Mouse (Mus musculus): ENCODE results near the gene Gm42372. TPM values are rescaled to one million over a fixed set of nuclear protein-coding genes. Genes with fewer than 3 reads are reported as not detected.

Gm42372 gene
- polyA plus RNA-seq, 1 experiment from 2014 or later = 4.3 TPM

DNA sequence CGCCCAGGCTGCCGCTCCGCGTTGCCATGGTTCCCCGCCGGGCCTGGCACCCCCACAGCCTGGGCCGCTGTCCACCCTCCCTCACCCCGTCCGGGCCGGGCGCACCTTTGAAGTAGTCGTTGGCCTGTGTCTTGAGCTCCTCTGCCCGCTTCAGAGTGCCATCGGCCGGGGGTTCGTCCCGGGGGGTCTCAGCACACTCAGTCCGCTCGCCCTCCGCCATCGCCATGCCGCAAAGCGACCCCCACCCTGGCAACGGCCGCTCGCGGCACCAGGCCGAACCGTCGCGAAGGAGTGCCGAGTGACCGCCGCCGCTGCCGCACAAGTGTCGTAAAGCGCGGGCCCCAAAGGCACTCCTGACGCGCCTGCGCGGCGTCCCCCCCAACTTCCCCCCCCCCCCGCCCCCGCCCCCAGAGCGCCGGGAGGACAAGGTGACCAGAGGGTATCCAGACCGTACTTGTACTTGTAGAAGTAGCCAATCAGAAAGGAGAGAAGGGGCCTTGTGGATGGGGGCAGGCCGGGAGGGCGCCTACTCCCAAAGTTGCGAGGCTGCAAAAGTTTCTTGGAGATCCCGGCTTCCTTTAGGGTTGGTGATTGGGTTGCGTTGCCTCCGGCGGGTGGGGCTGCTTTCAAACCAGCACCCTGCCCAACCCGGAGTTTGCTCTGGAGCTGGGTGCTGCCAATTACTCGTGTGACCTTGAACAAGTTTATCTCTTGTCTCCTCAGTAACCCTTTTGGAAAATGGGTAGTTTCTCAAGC is 44.9 kb downstream of the Gm42372 start, which contains the start of gene Ppp5c:
TSS of gene Ppp5c (minus strand) at position 337 of the 756 bp plus-strand sequence.
- H3K27me3 ChIP-seq = no peaks in the 10 kb centered on the region
- ATAC-seq (replicated peaks) = peak; percentile 90
- peak within 1 kb of the TSS; percentile 85 for H3K4me3 ChIP-seq
- H3K9ac ChIP-seq (replicated peaks) = peak within 1 kb of the TSS; percentile 88
- H3K4me1 ChIP-seq = peaks cover 28% of the 10 kb centered on the region
- H3K9me3 ChIP-seq = no peaks in the 10 kb centered on the region
- H3K27ac ChIP-seq (replicated peaks) = peak within 1 kb of the TSS; percentile 60
- 0 out of 2 replicates have a peak, but pooled peaks cover 5% of the 10 kb centered on the region for H3K36me3 ChIP-seq
- under 1% methylated on average over 57 of the region's 58 CpGs for WGBS
- peak within 1 kb of the TSS; percentile 72 for H3K4me2 ChIP-seq (replicated peaks)

DNA sequence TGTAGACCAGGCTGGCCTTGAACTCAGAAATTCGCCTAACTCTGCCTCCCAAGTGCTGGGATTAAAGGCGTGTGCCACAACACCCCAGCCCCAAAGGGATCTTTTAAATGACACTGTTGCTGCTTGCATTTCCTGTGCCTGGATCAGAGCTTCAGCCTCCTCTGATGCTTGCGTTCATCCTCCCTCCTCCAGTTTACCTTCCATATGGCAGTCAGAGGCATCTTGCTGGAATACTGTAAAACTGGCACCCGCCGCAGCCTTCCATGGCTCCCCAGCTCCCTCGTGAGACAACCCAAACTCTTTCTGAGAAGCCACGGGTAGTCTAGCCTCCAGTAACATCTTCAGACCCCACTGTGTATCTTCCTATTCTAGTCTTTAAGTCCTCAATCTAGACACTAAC is 46.0 kb downstream of the Gm42372 start:
- no peak overlapping the region for H3K4me3 ChIP-seq
- 70% methylated on average over 7 of the region's 7 CpGs for WGBS
- H3K4me1 ChIP-seq = peaks cover 28% of the 10 kb centered on the region
- H3K36me3 ChIP-seq = no peaks in the 10 kb centered on the region
- no peaks in the 10 kb centered on the region for H3K9me3 ChIP-seq
- no peak for ATAC-seq (replicated peaks)
- H3K27ac ChIP-seq (replicated peaks) = no peak overlapping the region
- H3K9ac ChIP-seq (replicated peaks) = no peak overlapping the region
- H3K27me3 ChIP-seq = no peaks in the 10 kb centered on the region
- H3K4me2 ChIP-seq (replicated peaks) = no peak overlapping the region

DNA sequence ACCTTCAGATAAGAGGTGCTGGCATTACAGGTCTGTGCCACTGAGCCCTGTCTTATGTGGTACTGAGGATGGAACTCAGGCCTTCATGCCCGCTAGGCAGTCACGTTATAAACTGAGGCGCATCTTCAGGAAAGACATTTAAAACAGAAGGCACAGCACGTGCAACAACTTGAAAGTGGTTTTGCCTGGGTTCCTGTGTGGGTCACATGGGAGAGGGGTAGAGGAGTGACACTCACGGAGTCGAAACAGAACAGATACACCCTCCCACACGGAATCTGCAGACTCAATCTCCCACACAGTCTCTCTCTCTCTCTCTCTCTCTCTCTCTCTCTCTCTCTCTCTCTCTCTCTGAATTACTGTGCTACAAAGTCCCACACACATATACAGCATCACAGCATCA is 47.4 kb downstream of the Gm42372 start:
- 80% methylated on average over 7 of the region's 7 CpGs for WGBS
- no peak for ATAC-seq (replicated peaks)

More for the DNA sequence above, 47.4 kb downstream of the Gm42372 start:
- Histone ChIP-seq H3K27me3 (no peaks in the 10 kb centered on the region), H3K36me3 (no peaks in the 10 kb centered on the region; the same call in 1 of the 2 replicates), H3K9me3 (no peaks in the 10 kb centered on the region), H3K4me3 (no peak overlapping the region), H3K4me1 (peaks cover 21% of the 10 kb centered on the region), H3K9ac (replicated peaks) (no peak overlapping the region), H3K27ac (replicated peaks) (no peak overlapping the region), H3K4me2 (replicated peaks) (no peak overlapping the region)

Other genes starting within 250 kb of the Gm42372 start
- 395 and 401 TPM in 2 replicates for gene Ap2s1, start 244.7 kb upstream of the Gm42372 start, polyA plus RNA-seq (2015; fragmentation: Nextera tagmentation; extraction: Ambion mirVana)
- 10.0 and 13.6 TPM in 2 replicates for gene Slc1a5, start 201.7 kb upstream of the Gm42372 start, polyA plus RNA-seq (2015; fragmentation: Nextera tagmentation; extraction: Ambion mirVana)
- 185 and 193 TPM in 2 replicates for gene Strn4, start 167.2 kb upstream of the Gm42372 start, polyA plus RNA-seq (2015; fragmentation: Nextera tagmentation; extraction: Ambion mirVana)
- gene Fkrp, start 166.4 kb upstream of the Gm42372 start, polyA plus RNA-seq (2015; fragmentation: Nextera tagmentation; extraction: Ambion mirVana) = 28.2 and 29.0 TPM in 2 replicates
- 7.0 and 8.0 TPM in 2 replicates for gene Prkd2, start 140.2 kb upstream of the Gm42372 start, polyA plus RNA-seq (2015; fragmentation: Nextera tagmentation; extraction: Ambion mirVana)
- gene Dact3, start 107.8 kb upstream of the Gm42372 start, polyA plus RNA-seq (2015; fragmentation: Nextera tagmentation; extraction: Ambion mirVana) = 3.3 and 3.4 TPM in 2 replicates
- gene Gng8, start 91.3 kb upstream of the Gm42372 start, polyA plus RNA-seq (2015; fragmentation: Nextera tagmentation; extraction: Ambion mirVana) = 4.4 TPM in 2 replicates
- gene Ptgir, start 76.6 kb upstream of the Gm42372 start, polyA plus RNA-seq (2015; fragmentation: Nextera tagmentation; extraction: Ambion mirVana) = 0.13 and 0.29 TPM in 2 replicates
- 291 and 305 TPM in 2 replicates for gene Calm3, start 59.0 kb upstream of the Gm42372 start, polyA plus RNA-seq (2015; fragmentation: Nextera tagmentation; extraction: Ambion mirVana)
- 87.4 and 102 TPM in 2 replicates for gene Pnmal2, start 38.4 kb upstream of the Gm42372 start, polyA plus RNA-seq (2015; fragmentation: Nextera tagmentation; extraction: Ambion mirVana)
- 47.9 and 53.1 TPM in 2 replicates for gene Pnmal1, start 23.4 kb upstream of the Gm42372 start, polyA plus RNA-seq (2015; fragmentation: Nextera tagmentation; extraction: Ambion mirVana)
- 6.8 and 7.0 TPM in 2 replicates for gene Ccdc8, start 9.6 kb downstream of the Gm42372 start, polyA plus RNA-seq (2015; fragmentation: Nextera tagmentation; extraction: Ambion mirVana)
- gene Ppp5c, start 44.8 kb downstream of the Gm42372 start, polyA plus RNA-seq (2015; fragmentation: Nextera tagmentation; extraction: Ambion mirVana) = 103 and 111 TPM in 2 replicates
- 4.3 and 4.9 TPM in 2 replicates for gene Hif3a, start 79.3 kb downstream of the Gm42372 start, polyA plus RNA-seq (2015; fragmentation: Nextera tagmentation; extraction: Ambion mirVana)
- 1.7 and 2.7 TPM in 2 replicates for gene Psg16, start 91.0 kb downstream of the Gm42372 start, polyA plus RNA-seq (2015; fragmentation: Nextera tagmentation; extraction: Ambion mirVana)
- 0.05 TPM in 1 of 2 replicates, not detected in the other for gene Ceacam3, start 167.2 kb downstream of the Gm42372 start, polyA plus RNA-seq (2015; fragmentation: Nextera tagmentation; extraction: Ambion mirVana)
- not detected in 2 replicates for gene Psg29, start 220.4 kb downstream of the Gm42372 start, polyA plus RNA-seq (2015; fragmentation: Nextera tagmentation; extraction: Ambion mirVana)

All from forebrain, embryonic 15.5 days (tissue).